Mouse (Mus musculus) forelimb bud, embryonic 11.5 days (tissue): ENCODE results near the gene Crisp4.

Experiments
- DNase-seq: peaks from one replicate; pipeline ENCODE4 v3.0.0-alpha.2; 2012; ENCODE audit warnings: low read depth, low spot score

Gene Crisp4

GRCm38 (mm10) chr1:18145802-18146201, at the start of gene Crisp4:
Gene Crisp4 (minus strand): TSS chr1:18145902.
- DNase-seq: no peak

GRCm38 (mm10) chr1:18191719-18192118, 46.0 kb upstream of the Crisp4 start:
- peak; percentile 3 for DNase-seq

DNA sequence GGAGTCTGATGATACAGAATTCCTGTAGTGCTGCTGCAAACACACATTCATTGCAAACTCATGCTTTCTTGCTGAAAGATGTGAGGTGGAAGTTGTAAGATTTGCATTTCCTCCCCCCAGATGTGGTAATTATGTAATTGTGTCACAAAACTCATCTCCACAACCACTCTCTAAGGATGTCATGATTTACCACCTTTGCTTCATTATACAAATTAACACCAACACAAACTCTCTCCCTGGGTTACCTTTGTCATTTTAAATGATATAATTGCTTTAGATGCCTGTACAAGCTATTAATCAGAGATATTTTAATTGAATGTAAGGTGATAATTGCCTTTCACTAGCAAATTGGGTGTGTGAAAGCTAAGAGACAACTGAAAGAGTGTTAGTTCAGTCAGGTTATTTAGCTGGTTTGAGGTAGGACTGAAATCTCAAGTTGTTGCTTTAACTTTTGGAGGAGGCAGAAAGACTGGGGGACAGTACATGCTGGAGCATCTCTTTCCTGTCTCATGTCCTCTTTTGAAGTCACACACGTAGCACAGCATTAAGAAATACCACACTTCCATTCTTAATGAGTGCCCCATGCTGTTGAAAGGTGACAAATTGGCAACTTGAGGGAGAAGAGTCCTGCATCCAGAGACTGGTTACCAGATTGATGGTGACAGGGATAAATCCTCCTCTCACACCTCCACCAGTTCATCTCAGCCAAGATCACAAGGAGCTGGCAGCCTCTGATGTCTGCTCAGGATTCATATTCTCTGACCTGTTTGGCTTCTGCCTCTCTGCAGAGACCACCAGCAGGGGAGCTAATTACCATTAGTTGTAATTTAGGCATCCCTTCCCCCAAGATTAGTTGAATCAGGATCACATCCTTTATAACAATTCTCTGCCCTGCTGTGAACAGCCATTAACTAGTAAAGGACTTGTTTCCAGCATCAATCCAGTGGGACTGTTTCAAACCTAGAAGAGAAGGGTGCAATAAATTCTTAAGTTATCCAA, 45.3 kb upstream of the Crisp4 start:
- peak; percentile 4 for DNase-seq

GRCm38 (mm10) chr1:18181167-18181566, 35.5 kb upstream of the Crisp4 start:
- no peak for DNase-seq

DNA sequence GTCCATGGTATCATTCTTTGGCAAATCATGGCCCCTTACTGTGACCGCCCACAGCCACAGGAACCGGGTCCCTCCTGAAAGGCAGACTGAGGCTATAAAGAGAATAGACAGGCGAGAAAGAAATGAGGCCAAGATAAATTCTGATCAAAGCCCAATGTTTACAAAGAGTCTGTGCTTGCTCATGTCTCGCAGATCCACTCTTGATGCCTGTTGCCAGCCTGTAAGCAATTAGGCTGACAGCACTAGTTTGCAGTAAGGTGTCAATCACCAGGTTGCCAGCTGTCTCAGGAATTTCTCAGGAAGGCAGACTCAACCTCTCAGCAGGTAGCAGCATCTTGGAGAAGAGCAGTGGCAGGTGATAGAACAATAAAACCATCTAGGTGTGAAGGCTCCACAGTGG, 24.9 kb upstream of the Crisp4 start:
- DNase-seq: no peak

GRCm38 (mm10) chr1:18168261-18168660, 22.6 kb upstream of the Crisp4 start:
- no peak for DNase-seq

DNA sequence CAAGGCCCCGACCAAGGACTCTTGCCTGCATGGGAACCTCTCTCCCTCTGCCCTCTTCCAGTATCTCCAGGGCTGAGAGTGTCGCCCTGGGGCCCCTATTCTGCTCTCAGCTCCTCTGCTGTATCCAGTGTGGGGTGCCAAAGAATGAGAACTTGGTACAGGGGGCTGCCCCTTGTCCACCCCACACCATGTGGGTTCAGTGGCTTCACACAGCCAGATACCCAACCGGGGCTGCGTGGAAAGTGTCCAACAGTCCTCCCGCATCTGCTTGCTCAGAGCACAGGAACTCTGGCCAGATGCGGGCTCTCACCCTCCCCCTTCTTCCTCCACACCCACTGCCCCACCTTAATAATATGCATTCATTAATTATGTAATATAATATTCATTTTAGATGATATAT, 13.4 kb upstream of the Crisp4 start:
- no peak for DNase-seq

- no peak for DNase-seq
These were observed 2.5 kb upstream of the Crisp4 start for GRCm38 (mm10) chr1:18148211-18148610.

GRCm38 (mm10) chr1:18131691-18132090, 14.0 kb downstream of the Crisp4 start:
- no peak for DNase-seq

GRCm38 (mm10) chr1:18129983-18130382, 15.7 kb downstream of the Crisp4 start:
- DNase-seq: no peak

GRCm38 (mm10) chr1:18106720-18107355, 38.9 kb downstream of the Crisp4 start:
- peak; percentile 43 for DNase-seq

DNA sequence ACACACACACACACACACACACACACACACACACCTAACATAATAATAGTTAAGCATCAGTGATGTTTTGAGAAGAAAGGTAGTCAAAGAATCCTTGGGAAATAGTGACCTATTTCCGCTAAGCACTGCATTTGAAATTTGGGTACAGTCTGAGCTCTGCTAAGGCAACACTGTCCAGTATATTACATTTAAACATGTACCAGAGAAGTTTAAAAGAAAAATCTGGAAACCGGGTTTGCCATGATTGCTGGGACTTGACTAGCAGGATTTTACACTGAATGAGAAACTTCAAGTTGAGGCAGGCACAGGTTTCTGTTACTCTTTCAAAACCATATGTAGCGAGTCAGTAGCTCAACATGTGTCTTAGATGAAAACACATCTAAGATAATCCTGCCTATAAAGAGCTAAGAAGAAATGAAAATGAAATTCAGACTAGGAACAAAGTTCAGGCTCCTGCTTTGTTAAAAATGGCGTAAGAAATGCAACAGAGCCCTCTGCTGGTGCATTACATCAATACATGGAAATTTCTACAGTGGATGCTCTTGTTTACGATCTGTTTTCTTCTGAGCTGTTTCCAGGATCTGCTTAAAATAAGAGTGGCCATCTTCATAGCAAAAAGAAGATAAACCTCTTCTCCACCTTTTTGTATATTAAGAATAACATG, 39.7 kb downstream of the Crisp4 start:
- DNase-seq: peak; percentile 48

DNA sequence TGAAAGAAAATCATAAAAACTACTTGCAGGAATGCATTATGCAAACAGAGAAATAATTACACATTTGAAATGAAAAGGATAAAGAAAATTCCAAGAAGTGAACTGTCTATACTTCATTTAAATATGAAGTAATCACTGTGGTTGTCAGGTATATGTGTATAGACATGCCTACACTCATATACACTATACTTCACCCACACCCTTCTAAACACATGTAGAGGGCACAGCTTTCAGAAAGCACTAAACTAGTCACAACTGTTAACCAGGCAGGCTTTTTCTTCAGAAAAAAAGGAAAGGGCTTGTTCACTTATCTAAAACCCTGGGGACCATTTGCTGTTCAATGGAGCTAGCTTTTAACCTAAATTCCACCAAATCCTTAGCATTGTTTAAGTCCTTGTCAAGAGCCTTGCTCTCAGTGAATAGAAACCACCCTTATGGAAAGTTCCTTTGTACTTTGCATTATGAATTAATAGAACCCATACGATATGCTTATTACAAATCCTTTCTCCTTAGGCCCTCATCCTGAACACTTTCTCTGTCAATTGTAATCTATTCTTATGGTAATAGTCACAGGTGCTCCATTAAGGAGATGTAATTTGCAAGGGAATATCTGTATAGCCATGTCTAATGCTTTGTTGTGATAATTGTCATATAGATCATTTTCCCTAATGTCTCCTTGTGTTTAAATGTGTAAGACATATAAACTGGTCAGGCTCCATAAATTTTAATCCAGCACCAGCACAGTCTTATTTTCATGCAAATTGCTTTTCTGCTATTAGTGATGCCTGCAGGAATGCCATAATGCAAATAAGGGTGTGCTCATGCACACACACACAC, 40.5 kb downstream of the Crisp4 start:
- no peak for DNase-seq
